ENCODE assay signal across 10 mouse cellular contexts in genomic region chr5:139358653-139359052, GRCm38 (mm10). TPM values are rescaled to one million over a fixed set of nuclear protein-coding genes. Genes with fewer than 3 reads are reported as not detected.
DNase-seq lines count a peak whose midpoint lies in the region; ATAC-seq and TF ChIP-seq lines count a peak whose summit lies in the region.
"Had no signal": no experiment of that assay in that cellular context is flagged by ENCODE, and none has a peak within 500 bp of the region (broad histone marks: within the 10 kb centered on the region; RNA-seq: fewer than 3 reads in every experiment).

No protein-coding gene starts in this region.

- H3K27ac ChIP-seq in hindbrain, postnatal 0 days: no peak overlapping the region
- H3K27ac ChIP-seq in hindbrain, embryonic 14.5 days: no peak overlapping the region
- no peak overlapping the region for H3K27ac ChIP-seq in ES-Bruce4 (ENCODE audit: insufficient read depth, low read length)
- no peak overlapping the region for H3K27ac ChIP-seq in kidney, adult 2 months (ENCODE audit: insufficient read depth, low read depth, low read length)
- H3K27ac ChIP-seq: midbrain, embryonic 12.5 days had no signal

- peak; percentile 57 for ATAC-seq in hindbrain, postnatal 0 days
- ATAC-seq in hindbrain, embryonic 14.5 days (ENCODE audit: low FRiP score): no peak

- no peaks in the 10 kb centered on the region for H3K27me3 ChIP-seq in hindbrain, postnatal 0 days (ENCODE audit: insufficient read depth, low read length)
- H3K27me3 ChIP-seq in hindbrain, embryonic 14.5 days (ENCODE audit: control insufficient read depth, insufficient read depth, low read length): no peaks in the 10 kb centered on the region
- no peaks in the 10 kb centered on the region for H3K27me3 ChIP-seq in ES-Bruce4 (ENCODE audit: control insufficient read depth, insufficient read depth, low read length, poor library complexity, severe bottlenecking)
- H3K27me3 ChIP-seq in kidney, adult 2 months (replicated peaks; ENCODE audit: control insufficient read depth, insufficient read depth, low read length): no peaks in the 10 kb centered on the region
- H3K27me3 ChIP-seq: midbrain, embryonic 12.5 days had no signal

- H3K9me3 ChIP-seq in hindbrain, postnatal 0 days (ENCODE audit: low read length): no peaks in the 10 kb centered on the region
- H3K9me3 ChIP-seq in hindbrain, embryonic 14.5 days (ENCODE audit: control insufficient read depth, low read length): no peaks in the 10 kb centered on the region
- no peaks in the 10 kb centered on the region for H3K9me3 ChIP-seq in ES-Bruce4 (replicated peaks; ENCODE audit: control insufficient read depth, insufficient read depth, low read length, poor library complexity, severe bottlenecking)
- H3K9me3 ChIP-seq: midbrain, embryonic 12.5 days had no signal

- no peak for TF ChIP-seq EP300 in ES-Bruce4 (IDR thresholded peaks at IDR 0.05; ENCODE audit: insufficient read depth, low read depth, low read length)

- no peaks in the 10 kb centered on the region for H3K36me3 ChIP-seq in hindbrain, postnatal 0 days (ENCODE audit: insufficient read depth, low read length)
- H3K36me3 ChIP-seq in hindbrain, embryonic 14.5 days (replicated peaks; ENCODE audit: control insufficient read depth, insufficient read depth): no peaks in the 10 kb centered on the region
- no peaks in the 10 kb centered on the region for H3K36me3 ChIP-seq in ES-Bruce4 (ENCODE audit: control insufficient read depth, insufficient read depth, low read length, poor library complexity, severe bottlenecking)
- no peaks in the 10 kb centered on the region for H3K36me3 ChIP-seq in kidney, adult 2 months (ENCODE audit: control insufficient read depth, insufficient read depth, low read length)

- no peak overlapping the region for H3K4me2 ChIP-seq in hindbrain, postnatal 0 days (ENCODE audit: low read depth, low read length)
- H3K4me2 ChIP-seq in hindbrain, embryonic 14.5 days (replicated peaks): no peak overlapping the region
- H3K4me2 ChIP-seq: midbrain, embryonic 12.5 days had no signal

- 80% methylated on average over 2 of the region's 2 CpGs for WGBS in hindbrain, postnatal 0 days
- WGBS in hindbrain, embryonic 14.5 days: 86% methylated on average over 2 of the region's 2 CpGs
- 66% methylated on average over 2 of the region's 2 CpGs for WGBS in kidney, adult 2 months

- no peak for TF ChIP-seq POLR2A in ES-Bruce4 (IDR thresholded peaks at IDR 0.05; ENCODE audit: insufficient read depth, low read length)
- TF ChIP-seq POLR2A in brain, embryonic 14.5 days (IDR thresholded peaks at IDR 0.05; ENCODE audit: borderline replicate concordance, extremely low read depth, insufficient read depth, insufficient read length, poor library complexity, severe bottlenecking): no peak
- TF ChIP-seq POLR2A in kidney, adult 2 months (IDR thresholded peaks at IDR 0.05; ENCODE audit: low read depth, low read length): no peak

- no peak overlapping the region for H3K4me3 ChIP-seq in hindbrain, postnatal 0 days (ENCODE audit: low read length)
- no peak overlapping the region for H3K4me3 ChIP-seq in hindbrain, embryonic 14.5 days (replicated peaks; ENCODE audit: low read length)
- H3K4me3 ChIP-seq in ES-Bruce4 (ENCODE audit: low read depth, low read length): no peak overlapping the region
- H3K4me3 ChIP-seq in kidney, adult 2 months (ENCODE audit: insufficient read depth, low read depth, low read length): no peak overlapping the region
- H3K4me3 ChIP-seq: erythroblast, embryonic 14.5 days; midbrain, embryonic 12.5 days had no signal

- no peaks in the 10 kb centered on the region for H3K4me1 ChIP-seq in hindbrain, postnatal 0 days (ENCODE audit: insufficient read depth, low read length)
- no peaks in the 10 kb centered on the region for H3K4me1 ChIP-seq in hindbrain, embryonic 14.5 days (replicated peaks; ENCODE audit: control insufficient read depth, insufficient read depth, low read length)
- no peaks in the 10 kb centered on the region for H3K4me1 ChIP-seq in ES-Bruce4 (ENCODE audit: control insufficient read depth, insufficient read depth, low read length)
- H3K4me1 ChIP-seq in kidney, adult 2 months (ENCODE audit: control insufficient read depth, insufficient read depth, low read length): no peaks in the 10 kb centered on the region
- H3K4me1 ChIP-seq: midbrain, embryonic 12.5 days had no signal

- TF ChIP-seq CTCF in hindbrain, postnatal 0 days (IDR thresholded peaks at IDR 0.05; ENCODE audit: low read depth): peak; percentile 78
- TF ChIP-seq CTCF in ES-Bruce4 (IDR thresholded peaks at IDR 0.05; ENCODE audit: low read depth, low read length): peak; percentile 74
- peak; percentile 69; the same call in 1 of the 2 replicates for TF ChIP-seq CTCF in brain, embryonic 14.5 days (IDR thresholded peaks at IDR 0.05; ENCODE audit: borderline replicate concordance, extremely low read depth, insufficient read depth, insufficient read length)
- peak; percentile 81 for TF ChIP-seq CTCF in kidney, adult 2 months (conservative IDR thresholded peaks at IDR 0.05; ENCODE audit: insufficient read depth, insufficient read length, low read depth, low read length)

- DNase-seq in hindbrain, postnatal 0 days (ENCODE audit: low spot score): peak; percentile 64
- no peak for DNase-seq in hindbrain, embryonic 14.5 days (ENCODE audit: low spot score)
- peak; percentile 43 for DNase-seq in brain, embryonic 14.5 days (ENCODE audit: low read depth)
- DNase-seq in kidney, adult 2 months: peak; percentile 75
- peak; percentile 60 for DNase-seq in retina, embryonic 14.5 days (ENCODE audit: low spot score)
- DNase-seq in layer of hippocampus, postnatal 36 days: no peak
- no peak for DNase-seq in yolk sac, embryonic 10.5 days (ENCODE audit: low spot score)

- H3K9ac ChIP-seq in hindbrain, postnatal 0 days (replicated peaks; ENCODE audit: low read length): no peak overlapping the region
- H3K9ac ChIP-seq in hindbrain, embryonic 14.5 days: no peak overlapping the region
- no peak overlapping the region for H3K9ac ChIP-seq in ES-Bruce4 (ENCODE audit: low read depth, poor library complexity, severe bottlenecking)
- H3K9ac ChIP-seq: midbrain, embryonic 12.5 days had no signal

RNA-seq across cellular contexts. Expression of gene Cyp2w1, which starts 6.2 kb away (rescaled TPM):
- total RNA-seq in hindbrain, postnatal 0 days (2014; rRNA removed): not detected in 2 replicates
- polyA plus RNA-seq in hindbrain, postnatal 0 days (2015; fragmentation: Nextera tagmentation; extraction: Ambion mirVana): not detected in 2 replicates
- polyA plus RNA-seq in hindbrain, embryonic 14.5 days (2014; fragmentation: Nextera tagmentation; extraction: Ambion mirVana): not detected in 2 replicates
- polyA plus RNA-seq in ES-Bruce4 (2011; ENCODE audit: insufficient read depth, insufficient read length, low read depth, missing spikeins): not detected in 2 replicates
- 1.7 and 2.4 TPM in 2 replicates for polyA plus RNA-seq in brain, embryonic 14.5 days (2012; rRNA removed)
- not detected in 2 replicates for polyA plus RNA-seq in kidney, adult 2 months (2012; rRNA removed)
- not detected for total RNA-seq in layer of hippocampus, postnatal 36 days (2021)

RNA-seq across cellular contexts. Expression of gene Cox19, which starts 7.4 kb away (rescaled TPM):
- 93.7 and 106 TPM in 2 replicates for total RNA-seq in hindbrain, postnatal 0 days (2014; rRNA removed)
- 86.3 and 91.0 TPM in 2 replicates for polyA plus RNA-seq in hindbrain, postnatal 0 days (2015; fragmentation: Nextera tagmentation; extraction: Ambion mirVana)
- 110 and 113 TPM in 2 replicates for polyA plus RNA-seq in hindbrain, embryonic 14.5 days (2014; fragmentation: Nextera tagmentation; extraction: Ambion mirVana)
- 19.9 and 26.1 TPM in 2 replicates for polyA plus RNA-seq in ES-Bruce4 (2011; ENCODE audit: insufficient read depth, insufficient read length, low read depth, missing spikeins)
- 123 and 149 TPM in 2 replicates for polyA plus RNA-seq in brain, embryonic 14.5 days (2012; rRNA removed)
- 114 and 125 TPM in 2 replicates for polyA plus RNA-seq in kidney, adult 2 months (2012; rRNA removed)
- 10 to 100 TPM; 68.6 to 76.3 TPM for total RNA-seq in layer of hippocampus, postnatal 36 days (2021)

RNA-seq across cellular contexts. Expression of gene Gpr146, which starts 18.8 kb away (rescaled TPM):
- 8.1 and 10.1 TPM in 2 replicates for total RNA-seq in hindbrain, postnatal 0 days (2014; rRNA removed)
- polyA plus RNA-seq in hindbrain, postnatal 0 days (2015; fragmentation: Nextera tagmentation; extraction: Ambion mirVana): 3.7 and 4.4 TPM in 2 replicates
- polyA plus RNA-seq in hindbrain, embryonic 14.5 days (2014; fragmentation: Nextera tagmentation; extraction: Ambion mirVana): 1.4 and 2.7 TPM in 2 replicates
- polyA plus RNA-seq in ES-Bruce4 (2011; ENCODE audit: insufficient read depth, insufficient read length, low read depth, missing spikeins): 0.82 and 0.91 TPM in 2 replicates
- polyA plus RNA-seq in brain, embryonic 14.5 days (2012; rRNA removed): 1.5 and 2.0 TPM in 2 replicates
- 39.1 and 43.0 TPM in 2 replicates for polyA plus RNA-seq in kidney, adult 2 months (2012; rRNA removed)
- 10 to 100 TPM; 11.0 to 13.1 TPM for total RNA-seq in layer of hippocampus, postnatal 36 days (2021)

RNA-seq across cellular contexts. Expression of gene Adap1, which starts 33.2 kb away (rescaled TPM):
- 241 and 242 TPM in 2 replicates for total RNA-seq in hindbrain, postnatal 0 days (2014; rRNA removed)
- polyA plus RNA-seq in hindbrain, postnatal 0 days (2015; fragmentation: Nextera tagmentation; extraction: Ambion mirVana): 123 and 128 TPM in 2 replicates
- polyA plus RNA-seq in hindbrain, embryonic 14.5 days (2014; fragmentation: Nextera tagmentation; extraction: Ambion mirVana): 78.6 and 89.9 TPM in 2 replicates
- polyA plus RNA-seq in ES-Bruce4 (2011; ENCODE audit: insufficient read depth, insufficient read length, low read depth, missing spikeins): 16.5 and 17.0 TPM in 2 replicates
- 40.8 and 66.4 TPM in 2 replicates for polyA plus RNA-seq in brain, embryonic 14.5 days (2012; rRNA removed)
- 29.5 and 34.2 TPM in 2 replicates for polyA plus RNA-seq in kidney, adult 2 months (2012; rRNA removed)
- 100 to 1,000 TPM; 179 to 185 TPM for total RNA-seq in layer of hippocampus, postnatal 36 days (2021)

RNA-seq across cellular contexts. Expression of gene C130050O18Rik, which starts 46.4 kb away (rescaled TPM):
- total RNA-seq in hindbrain, postnatal 0 days (2014; rRNA removed): 1.1 TPM in 1 of 2 replicates, not detected in the other
- polyA plus RNA-seq in hindbrain, postnatal 0 days (2015; fragmentation: Nextera tagmentation; extraction: Ambion mirVana): 0.34 TPM in 1 of 2 replicates, not detected in the other
- polyA plus RNA-seq in hindbrain, embryonic 14.5 days (2014; fragmentation: Nextera tagmentation; extraction: Ambion mirVana): 0.26 and 0.32 TPM in 2 replicates
- polyA plus RNA-seq in ES-Bruce4 (2011; ENCODE audit: insufficient read depth, insufficient read length, low read depth, missing spikeins): not detected in 2 replicates
- 0.20 and 0.33 TPM in 2 replicates for polyA plus RNA-seq in brain, embryonic 14.5 days (2012; rRNA removed)
- 3.0 and 4.3 TPM in 2 replicates for polyA plus RNA-seq in kidney, adult 2 months (2012; rRNA removed)
- under 1 TPM in 1 of 2 experiments, not detected in 1; 0.20 TPM for total RNA-seq in layer of hippocampus, postnatal 36 days (2021)
- polyA plus RNA-seq: erythroblast, embryonic 14.5 days had no signal

Comparison
In these comparisons a context has a peak if more than half of its experiments do, and no peak if none do; other contexts are left out.
1. DNase-seq: peak in hindbrain, postnatal 0 days (single experiment), brain, embryonic 14.5 days (single experiment), kidney, adult 2 months (single experiment) and retina, embryonic 14.5 days (single experiment); none in hindbrain, embryonic 14.5 days (single experiment), layer of hippocampus, postnatal 36 days (0 of 2) and yolk sac, embryonic 10.5 days (single experiment).
2. Peak in every context shown above with its lines, with median percentiles within 50 percentile points of each other: CTCF ChIP-seq.